9 mouse cellular contexts compared by ENCODE assay signal in the genomic region with DNA sequence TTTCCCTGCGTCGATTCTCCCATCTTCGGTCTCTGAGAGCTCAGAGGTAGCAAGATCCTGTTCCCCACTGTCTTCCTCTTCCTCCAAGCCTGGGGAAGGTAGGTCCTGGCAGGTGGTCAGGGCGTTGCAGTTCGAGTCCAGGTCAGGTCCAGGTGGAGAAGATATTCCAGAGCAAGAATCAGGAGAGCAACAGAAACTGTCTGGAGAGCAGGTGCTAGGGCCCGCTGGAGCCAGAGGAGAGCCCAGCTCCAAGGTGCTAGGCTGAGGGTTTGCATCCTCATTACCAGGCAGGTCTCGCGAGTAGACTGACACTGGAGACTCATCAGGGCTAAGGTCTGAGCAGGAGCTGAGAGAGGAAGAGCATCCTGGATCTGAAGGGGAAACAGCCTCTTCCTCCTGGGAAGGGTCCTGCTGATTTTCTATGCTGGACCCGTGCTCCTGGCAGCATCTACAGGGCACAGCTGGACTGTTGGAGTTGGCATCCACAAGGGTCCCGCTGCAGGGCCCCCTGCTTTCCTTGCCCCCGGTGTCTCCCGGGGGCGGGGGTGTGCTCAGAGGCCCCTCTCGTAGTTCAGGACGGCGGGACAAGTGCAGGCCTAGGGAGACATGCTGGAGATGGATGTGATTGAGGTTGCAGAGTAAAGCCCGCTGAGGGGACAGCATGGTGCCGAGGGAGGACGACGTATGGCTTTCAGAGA. TPM values are rescaled to one million over a fixed set of nuclear protein-coding genes. Genes with fewer than 3 reads are reported as not detected.
A peak's percentile ranks its signal among the peaks of the same experiment; 100 is the strongest.
DNase-seq lines count a peak whose midpoint lies in the region; ATAC-seq and TF ChIP-seq lines count a peak whose summit lies in the region.
"Had no signal": no experiment of that assay in that cellular context is flagged by ENCODE, and none has a peak within 500 bp of the region (broad histone marks: within the 10 kb centered on the region; RNA-seq: fewer than 3 reads in every experiment).

No protein-coding gene starts in this region.

- no peak for DNase-seq in lung, postnatal 0 days (ENCODE audit: low spot score)
- DNase-seq in lung, postnatal 10 days, result no peak
- DNase-seq in embryonic facial prominence, embryonic 10.5 days (ENCODE audit: low spot score), result peak; percentile 16
- no peak for DNase-seq in limb, embryonic 10.5 days (ENCODE audit: low spot score)
- DNase-seq in T-cell, adult 2 months (ENCODE audit: low spot score), result no peak
- no peak for DNase-seq in spleen, postnatal 10 days (ENCODE audit: low spot score in 2 of 2)

- no peak overlapping the region for H3K9ac ChIP-seq in lung, postnatal 0 days (replicated peaks; ENCODE audit: low read depth)
- H3K9ac ChIP-seq in stomach, embryonic 14.5 days (replicated peaks; ENCODE audit: low read depth, low read length), result no peak overlapping the region

- no peak for TF ChIP-seq EP300 in lung, postnatal 0 days (IDR thresholded peaks at IDR 0.05)

- no peak for ATAC-seq in lung, postnatal 0 days
- ATAC-seq in stomach, embryonic 14.5 days (ENCODE audit: insufficient number of reproducible peaks, insufficient read depth, low FRiP score, low read depth), result no peak
- ATAC-seq in erythroblast, adult 5-6 weeks (replicated peaks; ENCODE audit: low FRiP score, poor library complexity, severe bottlenecking), result no peak

- peaks cover 10% of the 10 kb centered on the region; the same call in 1 of the 2 replicates for H3K4me1 ChIP-seq in lung, postnatal 0 days (ENCODE audit: insufficient read depth, low read depth, low read length)
- peaks cover 67% of the 10 kb centered on the region for H3K4me1 ChIP-seq in embryonic facial prominence, embryonic 10.5 days
- H3K4me1 ChIP-seq in limb, embryonic 10.5 days, result peaks cover 74% of the 10 kb centered on the region
- H3K4me1 ChIP-seq in stomach, embryonic 14.5 days (ENCODE audit: control insufficient read depth, insufficient read depth, low read length), result peaks cover 21% of the 10 kb centered on the region

- no peak overlapping the region for H3K27ac ChIP-seq in lung, postnatal 0 days (ENCODE audit: low read length)
- no peak overlapping the region; the same call in 1 of the 2 replicates for H3K27ac ChIP-seq in embryonic facial prominence, embryonic 10.5 days (replicated peaks)
- no peak overlapping the region for H3K27ac ChIP-seq in limb, embryonic 10.5 days
- no peak overlapping the region for H3K27ac ChIP-seq in stomach, embryonic 14.5 days (ENCODE audit: low read length)

- H3K4me3 ChIP-seq in lung, postnatal 0 days (ENCODE audit: low read depth, low read length), result peak overlapping the region; percentile 65; the same call in 1 of the 2 replicates
- peak overlapping the region; percentile 65 for H3K4me3 ChIP-seq in embryonic facial prominence, embryonic 10.5 days
- H3K4me3 ChIP-seq in limb, embryonic 10.5 days, result peak overlapping the region; percentile 73
- H3K4me3 ChIP-seq in stomach, embryonic 14.5 days (ENCODE audit: low read depth, low read length), result peak overlapping the region; percentile 68

- H3K36me3 ChIP-seq in lung, postnatal 0 days (ENCODE audit: insufficient read depth, low read length), result 0 out of 2 replicates have a peak, but pooled peaks cover 5% of the 10 kb centered on the region
- peaks cover 52% of the 10 kb centered on the region for H3K36me3 ChIP-seq in embryonic facial prominence, embryonic 10.5 days (replicated peaks)
- H3K36me3 ChIP-seq in limb, embryonic 10.5 days, result peaks cover 37% of the 10 kb centered on the region
- peaks cover 17% of the 10 kb centered on the region for H3K36me3 ChIP-seq in stomach, embryonic 14.5 days (ENCODE audit: control insufficient read depth, insufficient read depth, low read length)

- no peak overlapping the region; the same call in 1 of the 2 replicates for H3K4me2 ChIP-seq in lung, postnatal 0 days (replicated peaks; ENCODE audit: low read depth, low read length)
- peak overlapping the region; percentile 100 for H3K4me2 ChIP-seq in stomach, embryonic 14.5 days (replicated peaks; ENCODE audit: low read depth, low read length)

- H3K27me3 ChIP-seq in lung, postnatal 0 days (replicated peaks; ENCODE audit: insufficient read depth, low read length), result peaks cover 14% of the 10 kb centered on the region
- peaks cover 69% of the 10 kb centered on the region for H3K27me3 ChIP-seq in embryonic facial prominence, embryonic 10.5 days (replicated peaks; ENCODE audit: low read depth, poor library complexity, severe bottlenecking)
- H3K27me3 ChIP-seq in limb, embryonic 10.5 days (ENCODE audit: low read depth, poor library complexity, severe bottlenecking), result peaks cover 73% of the 10 kb centered on the region
- H3K27me3 ChIP-seq in stomach, embryonic 14.5 days (ENCODE audit: control insufficient read depth, insufficient read depth, low read length), result no peaks in the 10 kb centered on the region

- H3K9me3 ChIP-seq in lung, postnatal 0 days (ENCODE audit: low read length), result no peaks in the 10 kb centered on the region
- no peaks in the 10 kb centered on the region for H3K9me3 ChIP-seq in embryonic facial prominence, embryonic 10.5 days
- no peaks in the 10 kb centered on the region for H3K9me3 ChIP-seq in limb, embryonic 10.5 days (replicated peaks)
- no peaks in the 10 kb centered on the region for H3K9me3 ChIP-seq in stomach, embryonic 14.5 days (ENCODE audit: control insufficient read depth, low read depth, low read length)

- 12% methylated on average over 20 of the region's 20 CpGs for WGBS in lung, postnatal 0 days
- 7% methylated on average over 20 of the region's 20 CpGs for WGBS in embryonic facial prominence, embryonic 10.5 days
- 7% methylated on average over 20 of the region's 20 CpGs for WGBS in limb, embryonic 10.5 days
- WGBS in stomach, embryonic 14.5 days, result 13% methylated on average over 20 of the region's 20 CpGs

- no peak for TF ChIP-seq CTCF in lung, postnatal 0 days (IDR thresholded peaks at IDR 0.05)

RNA-seq across cellular contexts. Expression of gene Rusc1, which starts 1.2 kb away (rescaled TPM):
- polyA plus RNA-seq in lung, postnatal 0 days (2015; fragmentation: Nextera tagmentation; extraction: Ambion mirVana), result 16.0 and 17.9 TPM in 2 replicates
- polyA plus RNA-seq in embryonic facial prominence, embryonic 10.5 days (2016; fragmentation: Nextera tagmentation; extraction: Ambion mirVana), result 15.4 and 18.5 TPM in 2 replicates
- polyA plus RNA-seq in limb, embryonic 10.5 days (2016; fragmentation: Nextera tagmentation; extraction: Ambion mirVana), result 9.4 and 13.3 TPM in 2 replicates
- 19.2 and 19.5 TPM in 2 replicates for polyA plus RNA-seq in stomach, embryonic 14.5 days (2014; fragmentation: Nextera tagmentation; extraction: Ambion mirVana)
- 0.38 and 2.5 TPM in 2 replicates for total RNA-seq in erythroblast, adult 5-6 weeks (2015; ENCODE audit: low replicate concordance)
- total RNA-seq in erythroblast, adult 5-6 weeks (2017; ENCODE audit: low replicate concordance), result 1.6 and 5.6 TPM in 2 replicates

RNA-seq across cellular contexts. Expression of gene Gm43738, which starts 8.9 kb away (rescaled TPM):
- polyA plus RNA-seq in lung, postnatal 0 days (2015; fragmentation: Nextera tagmentation; extraction: Ambion mirVana), result not detected in 2 replicates
- polyA plus RNA-seq in embryonic facial prominence, embryonic 10.5 days (2016; fragmentation: Nextera tagmentation; extraction: Ambion mirVana), result 0.09 TPM in 1 of 2 replicates, not detected in the other
- 0.09 TPM in 1 of 2 replicates, not detected in the other for polyA plus RNA-seq in limb, embryonic 10.5 days (2016; fragmentation: Nextera tagmentation; extraction: Ambion mirVana)
- polyA plus RNA-seq in stomach, embryonic 14.5 days (2014; fragmentation: Nextera tagmentation; extraction: Ambion mirVana), result not detected in 2 replicates
- not detected in 2 replicates for total RNA-seq in erythroblast, adult 5-6 weeks (2015; ENCODE audit: low replicate concordance)
- total RNA-seq in erythroblast, adult 5-6 weeks (2017; ENCODE audit: low replicate concordance), result not detected in 2 replicates
- total RNA-seq: common myeloid progenitor, adult 5-6 weeks had no signal

RNA-seq across cellular contexts. Expression of gene Fdps, which starts 9.8 kb away (rescaled TPM):
- 185 and 199 TPM in 2 replicates for polyA plus RNA-seq in lung, postnatal 0 days (2015; fragmentation: Nextera tagmentation; extraction: Ambion mirVana)
- polyA plus RNA-seq in embryonic facial prominence, embryonic 10.5 days (2016; fragmentation: Nextera tagmentation; extraction: Ambion mirVana), result 364 and 386 TPM in 2 replicates
- polyA plus RNA-seq in limb, embryonic 10.5 days (2016; fragmentation: Nextera tagmentation; extraction: Ambion mirVana), result 361 and 405 TPM in 2 replicates
- 247 and 278 TPM in 2 replicates for polyA plus RNA-seq in stomach, embryonic 14.5 days (2014; fragmentation: Nextera tagmentation; extraction: Ambion mirVana)
- total RNA-seq in erythroblast, adult 5-6 weeks (2015; ENCODE audit: low replicate concordance), result 17.1 and 33.6 TPM in 2 replicates
- total RNA-seq in erythroblast, adult 5-6 weeks (2017; ENCODE audit: low replicate concordance), result 30.1 and 47.8 TPM in 2 replicates

RNA-seq across cellular contexts. Expression of gene Pklr, which starts 44.0 kb away (rescaled TPM):
- 0.14 and 0.32 TPM in 2 replicates for polyA plus RNA-seq in lung, postnatal 0 days (2015; fragmentation: Nextera tagmentation; extraction: Ambion mirVana)
- 2.8 and 3.2 TPM in 2 replicates for polyA plus RNA-seq in embryonic facial prominence, embryonic 10.5 days (2016; fragmentation: Nextera tagmentation; extraction: Ambion mirVana)
- polyA plus RNA-seq in limb, embryonic 10.5 days (2016; fragmentation: Nextera tagmentation; extraction: Ambion mirVana), result 3.6 and 4.4 TPM in 2 replicates
- 2.8 and 3.3 TPM in 2 replicates for polyA plus RNA-seq in stomach, embryonic 14.5 days (2014; fragmentation: Nextera tagmentation; extraction: Ambion mirVana)
- total RNA-seq in erythroblast, adult 5-6 weeks (2015; ENCODE audit: low replicate concordance), result 22.5 and 23.4 TPM in 2 replicates
- 5.6 and 5.7 TPM in 2 replicates for total RNA-seq in erythroblast, adult 5-6 weeks (2017; ENCODE audit: low replicate concordance)
